Mouse (Mus musculus) monocyte, adult 5-6 weeks (primary cell): Measurements from ENCODE around the gene Kif5c. TPM values are rescaled to one million over a fixed set of nuclear protein-coding genes. Genes with fewer than 3 reads are reported as not detected.

Source experiments
- ATAC-seq: fragments of 153-309, 156-312 bp; replicated peaks from 2 replicates; pipeline ENCODE4 v1.8.0; 2017; ENCODE audit warnings: mild to moderate bottlenecking; ENCODE audit not compliant: low TSS enrichment, insufficient number of reproducible peaks, severe bottlenecking, poor library complexity, low FRiP score
- total RNA-seq: library from RNA; stranded (forward); fragments of 200-1000, 200-491, 200-594 nt; gene quantifications from 3 replicates; pipeline ENCODE4 v1.2.3, GENCODE M21; 2017

Gene Kif5c
- total RNA-seq, 1 experiment from 2014 or later = not detected

DNA sequence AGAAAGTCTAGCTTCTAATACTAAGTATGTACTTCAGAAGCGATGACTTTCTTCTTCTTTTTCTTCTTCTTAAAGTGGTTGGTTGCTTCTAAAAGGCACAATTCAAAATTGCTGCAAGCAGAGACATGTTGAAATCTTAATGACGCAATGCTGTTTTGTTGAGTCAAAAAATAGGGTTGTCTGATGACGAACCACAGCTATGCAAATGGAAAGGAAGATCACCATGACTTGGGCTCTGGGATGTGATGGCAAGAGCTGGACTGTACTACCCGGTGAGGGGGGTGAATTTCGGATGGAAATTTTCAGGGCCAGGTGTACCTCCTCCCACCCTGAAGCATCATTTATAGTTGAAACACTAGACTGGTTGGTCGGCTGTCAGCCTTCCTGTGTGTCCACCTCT lies 190.4 kb downstream of the Kif5c start:
- ATAC-seq = peak; percentile 66

DNA sequence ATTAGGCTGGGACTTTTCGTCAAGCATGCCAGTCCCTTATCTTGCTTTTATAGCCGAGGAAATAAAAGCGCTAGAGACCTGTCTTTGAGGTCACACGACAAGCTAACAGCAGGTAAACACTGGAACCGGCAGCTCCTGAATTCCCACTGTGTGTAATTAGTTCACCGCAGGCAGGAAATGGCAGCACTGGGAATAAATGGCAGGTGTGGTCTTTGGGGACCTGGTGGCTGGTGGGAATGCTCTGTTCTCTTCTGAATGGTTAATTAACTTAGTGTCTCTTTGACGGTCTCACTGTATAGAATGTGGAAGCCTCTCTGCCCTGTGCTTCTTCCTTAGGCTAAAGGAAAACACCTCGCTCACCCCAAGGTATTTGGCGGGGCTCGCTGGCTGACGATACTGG lies 192.3 kb downstream of the Kif5c start:
- no peak for ATAC-seq

DNA sequence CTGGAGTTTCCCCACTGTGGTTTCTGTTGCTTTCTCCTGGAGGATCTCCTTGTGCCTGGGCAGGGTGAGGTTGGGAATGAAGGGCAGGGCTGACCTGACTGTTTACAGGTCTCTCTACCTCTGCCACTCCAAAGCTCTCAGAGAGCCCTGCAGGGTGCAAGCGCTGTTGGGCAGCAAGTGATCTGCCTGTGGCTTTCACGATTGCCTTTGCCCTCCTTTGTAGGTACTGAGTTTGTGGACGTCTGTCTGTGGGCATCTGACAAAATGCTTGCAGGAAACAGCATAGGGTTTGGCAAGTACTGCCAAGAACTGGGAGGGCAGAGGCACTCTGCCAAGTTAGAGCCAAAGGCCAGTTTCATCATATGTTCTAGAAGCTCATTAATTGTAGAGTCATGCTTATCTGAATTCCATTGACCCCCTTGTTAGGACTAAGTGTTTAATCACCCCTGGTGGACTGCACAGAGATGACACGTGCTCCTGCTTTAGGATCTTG lies 192.8 kb downstream of the Kif5c start:
- ATAC-seq = 0 out of 2 replicates have a peak, but pooled peaks have one; percentile 26

DNA sequence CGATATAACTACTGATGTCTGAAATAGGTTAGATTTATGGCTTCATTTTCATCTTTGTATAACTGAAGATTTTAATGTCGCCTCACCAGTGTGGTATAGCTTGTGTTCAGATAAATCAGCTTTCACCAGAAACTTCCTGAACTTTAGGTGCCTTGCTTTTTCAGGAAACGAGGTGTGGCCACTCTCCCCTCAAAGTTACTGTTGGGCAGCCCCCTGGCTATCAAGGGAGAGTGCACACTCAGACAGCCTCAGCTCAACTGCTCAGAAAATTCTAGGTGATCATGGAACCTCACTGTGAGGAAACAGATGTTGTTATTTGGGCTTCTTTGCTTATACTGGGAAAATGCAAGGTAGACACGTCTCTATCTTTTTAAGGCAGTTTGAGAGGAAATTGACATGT lies 194.1 kb downstream of the Kif5c start:
- no peak for ATAC-seq

DNA sequence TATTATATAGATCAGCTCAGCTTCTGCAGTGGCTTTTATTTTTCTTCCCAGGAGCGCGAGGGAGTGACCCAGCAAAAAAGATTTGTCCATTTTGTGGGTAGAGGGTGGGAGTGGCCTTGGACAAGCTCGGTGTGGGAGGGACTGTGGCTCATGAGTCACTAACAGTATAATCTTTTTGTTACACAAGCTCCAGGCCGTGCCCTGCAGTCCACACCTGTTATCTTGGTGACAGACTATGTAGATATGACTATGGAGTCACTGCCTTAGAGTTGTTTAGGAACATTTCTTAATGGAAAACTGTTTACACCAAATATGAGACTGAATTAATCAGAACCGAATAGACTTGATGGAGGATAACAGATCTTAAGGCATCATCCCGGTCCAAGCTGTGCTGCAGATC lies 194.9 kb downstream of the Kif5c start:
- peak; percentile 49 for ATAC-seq

DNA sequence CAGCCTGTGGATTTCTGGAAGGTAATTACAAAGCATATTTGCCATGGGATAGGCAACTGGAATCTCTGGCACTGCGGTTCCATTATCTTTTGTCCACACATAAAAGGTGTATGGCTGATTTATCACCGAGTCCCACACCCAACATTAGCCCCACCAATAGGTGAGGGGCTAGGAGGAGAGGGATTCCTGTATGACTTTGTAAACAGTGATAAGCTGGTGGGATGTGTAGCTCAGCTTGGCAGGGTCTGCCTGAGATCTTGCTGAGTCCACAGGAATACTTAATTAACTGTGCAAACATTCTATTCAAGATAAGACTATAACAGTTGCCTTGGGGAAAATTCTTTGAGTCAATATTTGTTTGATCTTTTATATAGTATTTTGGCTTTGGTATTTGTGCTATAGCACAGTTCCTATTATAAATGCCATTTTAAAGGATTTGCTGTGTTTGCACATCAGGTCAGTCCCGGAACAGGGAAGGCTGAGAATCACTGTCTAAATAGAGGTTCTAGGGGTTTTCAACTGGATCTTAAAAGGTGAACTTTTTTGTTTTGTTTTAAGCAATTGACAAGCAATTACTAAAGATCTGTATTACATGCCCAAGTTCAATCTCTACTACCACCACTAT lies 196.7 kb downstream of the Kif5c start:
- ATAC-seq = no peak

DNA sequence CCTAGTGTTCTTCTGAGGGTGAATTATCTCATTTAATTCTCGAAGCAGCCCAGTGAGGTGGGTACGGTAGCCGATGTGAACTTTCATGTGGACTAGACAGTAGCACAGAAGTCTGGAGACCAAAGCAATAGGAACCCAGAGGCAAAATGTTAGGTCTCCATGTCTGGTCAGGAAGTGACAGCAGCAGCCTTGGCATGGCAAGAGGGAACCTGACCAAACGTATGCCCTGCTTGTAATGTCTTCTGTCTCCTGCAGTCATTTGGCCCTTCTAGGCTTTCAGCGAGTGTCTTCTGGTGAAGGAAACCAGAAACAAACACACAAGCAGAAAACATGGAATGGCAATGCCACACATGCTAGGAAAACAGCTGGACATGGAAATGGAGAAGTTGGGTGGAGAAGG lies 197.5 kb downstream of the Kif5c start:
- ATAC-seq = no peak

DNA sequence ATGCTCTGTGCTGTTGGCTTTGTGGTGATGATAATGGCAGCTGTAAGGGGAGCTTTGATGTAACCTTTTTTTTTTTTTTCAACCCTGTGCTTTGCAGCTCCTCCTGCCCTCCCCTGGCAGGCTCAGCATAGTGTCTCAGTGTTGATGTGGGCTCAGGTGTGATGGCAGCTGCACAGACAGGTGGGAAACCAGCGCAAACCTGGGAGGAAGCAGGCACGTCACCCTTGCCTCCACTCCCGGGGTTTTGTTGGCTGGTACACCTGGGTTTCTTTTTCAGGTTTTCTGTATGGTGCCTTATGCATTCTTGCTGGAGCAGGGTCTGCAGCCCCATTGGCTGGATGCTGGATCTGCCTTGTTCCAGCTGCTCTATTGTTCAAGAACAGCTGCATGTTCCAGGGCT lies 198.1 kb downstream of the Kif5c start:
- ATAC-seq = no peak

DNA sequence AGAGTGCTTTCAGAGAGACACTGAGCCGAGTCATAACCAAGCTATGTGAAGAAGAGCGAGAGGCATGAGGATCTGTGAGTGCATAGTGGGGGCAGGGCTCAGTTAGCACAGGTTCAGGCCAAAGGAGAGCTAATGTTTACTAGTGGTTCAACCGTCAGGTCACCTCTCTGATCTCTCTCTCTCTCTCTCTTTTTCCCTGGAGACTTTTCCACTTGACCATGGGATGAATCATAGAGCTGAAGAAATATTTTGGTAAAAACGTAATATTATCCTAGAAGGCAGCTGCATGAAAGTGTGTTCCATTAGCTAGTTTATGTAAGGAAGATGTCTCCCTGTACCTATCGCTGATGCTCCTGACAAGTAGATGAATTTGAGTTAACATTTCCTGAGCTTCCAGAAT lies 199.0 kb downstream of the Kif5c start:
- no peak for ATAC-seq

DNA sequence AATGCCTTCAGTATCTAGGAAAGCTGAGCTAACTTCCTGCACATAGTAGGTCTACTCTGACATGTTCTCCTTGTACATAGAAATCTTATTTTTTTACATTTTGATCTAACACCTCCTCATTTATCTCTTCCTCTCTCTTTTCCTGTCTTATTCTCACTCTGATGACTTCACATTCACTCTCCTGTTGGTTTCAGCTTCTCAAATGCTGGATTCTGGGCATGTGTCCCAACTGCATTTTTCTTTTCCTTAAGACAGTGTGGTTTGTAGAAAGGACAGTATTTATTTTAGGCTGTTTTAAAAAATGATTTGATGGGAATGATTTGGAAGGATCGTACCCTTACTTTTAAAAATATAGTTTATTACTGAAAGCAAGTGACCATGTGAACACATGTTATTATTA lies 203.2 kb downstream of the Kif5c start:
- ATAC-seq = no peak

Other genes starting within 250 kb of the Kif5c start
- gene Epc2, start 167.8 kb upstream of the Kif5c start, total RNA-seq = 69.8 to 74.7 TPM (median 71.6 TPM) in 3 replicates
- gene Lypd6b, start 168.4 kb downstream of the Kif5c start, total RNA-seq = 0.68 to 1.5 TPM in 2 of 3 replicates, not detected in the other